Mouse (Mus musculus) neutrophil, adult 5-6 weeks (primary cell): ENCODE data around the gene Cd163l1. TPM values are rescaled to one million over a fixed set of nuclear protein-coding genes. Genes with fewer than 3 reads are reported as not detected.

Source experiments
- ATAC-seq: fragments of 151-379, 151-347 bp; 2 replicates; pipeline ENCODE4 v1.8.0; 2017; ENCODE audit warnings: mild to moderate bottlenecking, moderate TSS enrichment; ENCODE audit not compliant: insufficient number of reproducible peaks, poor library complexity, low FRiP score, severe bottlenecking; ENCODE audit errors: extremely low read depth
- total RNA-seq: library from RNA; stranded (forward); fragments of 200-1000 nt; gene quantifications from 2 replicates; pipeline ENCODE4 v1.2.3, GENCODE M21; 2017

Gene Cd163l1
- total RNA-seq, 1 experiment from 2014 or later: 0.47 TPM

GRCm38 (mm10) chr7:140208677-140209076 is 9.4 kb upstream of the Cd163l1 start:
- no peak for ATAC-seq

- ATAC-seq: 0 out of 2 replicates have a peak, but pooled peaks have one; percentile 16
Measured at GRCm38 (mm10) chr7:140213841-140214240, 4.2 kb upstream of the Cd163l1 start.

GRCm38 (mm10) chr7:140219268-140219667 is 1.2 kb downstream of the Cd163l1 start:
- no peak for ATAC-seq

- ATAC-seq: no peak
Measured at GRCm38 (mm10) chr7:140220375-140220774, 2.3 kb downstream of the Cd163l1 start.

GRCm38 (mm10) chr7:140224209-140224608 is 6.1 kb downstream of the Cd163l1 start:
- no peak for ATAC-seq

GRCm38 (mm10) chr7:140228476-140228875 is 10.4 kb downstream of the Cd163l1 start:
- no peak for ATAC-seq

- ATAC-seq: no peak
Measured at GRCm38 (mm10) chr7:140231026-140231425, 13.0 kb downstream of the Cd163l1 start.

- no peak for ATAC-seq
Measured at GRCm38 (mm10) chr7:140233696-140234095, 15.6 kb downstream of the Cd163l1 start.

- no peak for ATAC-seq
Measured at GRCm38 (mm10) chr7:140247216-140247615, 29.1 kb downstream of the Cd163l1 start, which contains the start of gene 5830411N06Rik. TSS of gene 5830411N06Rik (plus strand) at chr7:140247284.

- no peak for ATAC-seq
Measured at GRCm38 (mm10) chr7:140253780-140254299, 35.8 kb downstream of the Cd163l1 start.

Other genes starting within 250 kb of the Cd163l1 start
- gene 6430531B16Rik, start 239.5 kb upstream of the Cd163l1 start, total RNA-seq: 2.2 TPM in 2 replicates
- gene Adam8, start 225.7 kb upstream of the Cd163l1 start, total RNA-seq: 217 and 224 TPM in 2 replicates
- gene Zfp511, start 181.9 kb upstream of the Cd163l1 start, total RNA-seq: 22.7 and 27.9 TPM in 2 replicates
- gene Tubgcp2, start 181.6 kb upstream of the Cd163l1 start, total RNA-seq: 15.6 and 16.8 TPM in 2 replicates
- gene Msx3, start 169.2 kb upstream of the Cd163l1 start, total RNA-seq: not detected in 2 replicates
- not detected in 2 replicates for gene Caly, start 135.7 kb upstream of the Cd163l1 start, total RNA-seq
- not detected in 2 replicates for gene Prap1, start 124.9 kb upstream of the Cd163l1 start, total RNA-seq
- 1.9 TPM in 1 of 2 replicates, not detected in the other for gene Fuom, start 115.8 kb upstream of the Cd163l1 start, total RNA-seq
- gene Paox, start 102.5 kb upstream of the Cd163l1 start, total RNA-seq: 2.2 and 4.9 TPM in 2 replicates
- 20.0 and 45.2 TPM in 2 replicates for gene Echs1, start 101.8 kb upstream of the Cd163l1 start, total RNA-seq
- gene Mtg1, start 80.7 kb upstream of the Cd163l1 start, total RNA-seq: 5.0 and 13.8 TPM in 2 replicates
- not detected in 2 replicates for gene Sprn, start 63.4 kb upstream of the Cd163l1 start, total RNA-seq
- not detected in 2 replicates for gene Olfr522, start 53.5 kb upstream of the Cd163l1 start, total RNA-seq
- gene Olfr523, start 45.0 kb upstream of the Cd163l1 start, total RNA-seq: 0.23 TPM in 1 of 2 replicates, not detected in the other
- gene Olfr524, start 12.3 kb upstream of the Cd163l1 start, total RNA-seq: not detected in 2 replicates
- gene 5830411N06Rik, start 29.0 kb downstream of the Cd163l1 start, total RNA-seq: 4.4 and 4.7 TPM in 2 replicates
- gene Olfr525, start 102.6 kb downstream of the Cd163l1 start, total RNA-seq: not detected in 2 replicates
- 0.37 TPM in 1 of 2 replicates, not detected in the other for gene Olfr527, start 115.8 kb downstream of the Cd163l1 start, total RNA-seq
- not detected in 2 replicates for gene Olfr60, start 143.4 kb downstream of the Cd163l1 start, total RNA-seq
- gene Olfr530, start 158.1 kb downstream of the Cd163l1 start, total RNA-seq: not detected in 2 replicates
- gene Olfr531, start 184.7 kb downstream of the Cd163l1 start, total RNA-seq: not detected in 2 replicates
- gene Olfr532, start 203.4 kb downstream of the Cd163l1 start, total RNA-seq: not detected in 2 replicates
- gene Olfr533, start 245.1 kb downstream of the Cd163l1 start, total RNA-seq: not detected in 2 replicates